Mouse (Mus musculus) C2C12 (cell line): ENCODE measurements around the gene Enthd1. TPM values are rescaled to one million over a fixed set of nuclear protein-coding genes. Genes with fewer than 3 reads are reported as not detected.

ENCODE experiments used
- H3K27me3 ChIP-seq: one replicate; pipeline ENCODE4 v1.6.1; 2011; ENCODE audit not compliant: control insufficient read depth, insufficient read depth, insufficient read length
- H3K36me3 ChIP-seq: one replicate; pipeline ENCODE4 v1.6.1; 2011; ENCODE audit not compliant: control insufficient read depth, insufficient read depth
- H3K4me3 ChIP-seq: one replicate; pipeline ENCODE4 v1.5.1; 2011; ENCODE audit warnings: mild to moderate bottlenecking, control low read depth; ENCODE audit not compliant: poor library complexity, insufficient read depth, severe bottlenecking
- H3K79me2 ChIP-seq: one replicate; pipeline ENCODE4 v1.6.1; 2011; ENCODE audit not compliant: control insufficient read depth, insufficient read depth
- H3K79me3 ChIP-seq: one replicate; pipeline ENCODE4 v1.6.1; 2011; ENCODE audit warnings: low read depth, control low read depth
- H3ac ChIP-seq: one replicate; pipeline ENCODE3; 2011; ENCODE audit warnings: low read depth; ENCODE audit not compliant: control insufficient read depth, insufficient read length
- CEBPB ChIP-seq: IDR thresholded peaks from one replicate; pipeline ENCODE4 v1.6.1; 2011; ENCODE audit warnings: low read depth, mild to moderate bottlenecking, control low read depth, moderate library complexity
- CTCF ChIP-seq: IDR thresholded peaks from one replicate; pipeline ENCODE4 v1.5.1; 2011; ENCODE audit not compliant: control insufficient read depth, insufficient read depth, insufficient read length
- FOSL1 ChIP-seq: IDR thresholded peaks from one replicate; pipeline ENCODE4 v1.8.0; 2011; ENCODE audit warnings: mild to moderate bottlenecking, low read length; ENCODE audit not compliant: poor library complexity, insufficient read depth, severe bottlenecking
- MAX ChIP-seq: IDR thresholded peaks from one replicate; pipeline ENCODE4 v1.6.1; 2011; ENCODE audit warnings: mild to moderate bottlenecking, control low read depth
- MYOD1 ChIP-seq: IDR thresholded peaks from one replicate; pipeline ENCODE4 v1.6.1; 2011; ENCODE audit warnings: low read depth; ENCODE audit not compliant: control insufficient read depth, insufficient read length
- MYOG ChIP-seq: IDR thresholded peaks from one replicate; pipeline ENCODE4 v1.6.1; 2011; ENCODE audit not compliant: control insufficient read depth, insufficient read length; ENCODE audit errors: extremely low read depth
- USF1 ChIP-seq: IDR thresholded peaks from one replicate; pipeline ENCODE4 v1.6.1; 2011; ENCODE audit warnings: low read depth, mild to moderate bottlenecking, control low read depth, moderate library complexity
- polyA plus RNA-seq: library from polyadenylated mRNA; unstranded; fragments of >200 nt; fragmentation: generic; extraction: Trizol; gene quantifications from one replicate; pipeline ENCODE4 v1.2.1, GENCODE M21; 2012; ENCODE audit warnings: missing spikeins

The Enthd1 gene
- polyA plus RNA-seq, 1 experiment, result 0.02 TPM

- Histone ChIP-seq H3K36me3 (no peaks in the 10 kb centered on the region), H3ac (no peak overlapping the region), H3K4me3 (no peak overlapping the region), H3K27me3 (peaks cover 3% of the 10 kb centered on the region), H3K79me2 (no peaks in the 10 kb centered on the region), H3K79me3 (no peaks in the 10 kb centered on the region)
- TF ChIP-seq CTCF, result no peak
Measured at GRCm38 (mm10) chr15:80454486-80454885, 110.5 kb downstream of the Enthd1 start.

- no peaks in the 10 kb centered on the region for H3K36me3 ChIP-seq
- no peak overlapping the region for H3K4me3 ChIP-seq
- TF ChIP-seq CTCF (no peak), MAX (no peak), MYOD1 (no peak), MYOG (no peak), FOSL1 (no peak), USF1 (no peak), CEBPB (no peak)
- H3K79me3 ChIP-seq, result no peaks in the 10 kb centered on the region
- no peaks in the 10 kb centered on the region for H3K79me2 ChIP-seq
- peaks cover 11% of the 10 kb centered on the region for H3K27me3 ChIP-seq
- H3ac ChIP-seq, result no peak overlapping the region
Measured at GRCm38 (mm10) chr15:80452425-80452824, 112.5 kb downstream of the Enthd1 start.

GRCm38 (mm10) chr15:80445956-80446687 lies 118.8 kb downstream of the Enthd1 start:
- peaks cover 25% of the 10 kb centered on the region for H3K27me3 ChIP-seq
- H3ac ChIP-seq, result no peak overlapping the region
- H3K36me3 ChIP-seq, result no peaks in the 10 kb centered on the region
- no peak for TF ChIP-seq FOSL1
- H3K79me2 ChIP-seq, result no peaks in the 10 kb centered on the region
- no peaks in the 10 kb centered on the region for H3K79me3 ChIP-seq
- no peak overlapping the region for H3K4me3 ChIP-seq

GRCm38 (mm10) chr15:80440195-80440594 lies 124.8 kb downstream of the Enthd1 start:
- Histone ChIP-seq H3K79me2 (no peaks in the 10 kb centered on the region), H3K4me3 (no peak overlapping the region), H3ac (no peak overlapping the region), H3K79me3 (no peaks in the 10 kb centered on the region), H3K36me3 (no peaks in the 10 kb centered on the region), H3K27me3 (peaks cover 28% of the 10 kb centered on the region)
- no peak for TF ChIP-seq MYOG
- TF ChIP-seq CEBPB, result no peak
- TF ChIP-seq CTCF, result no peak
- no peak for TF ChIP-seq FOSL1
- TF ChIP-seq USF1, result no peak
- no peak for TF ChIP-seq MAX
- no peak for TF ChIP-seq MYOD1

- Histone ChIP-seq H3ac (no peak overlapping the region), H3K4me3 (no peak overlapping the region), H3K27me3 (peaks cover 36% of the 10 kb centered on the region), H3K79me3 (no peaks in the 10 kb centered on the region), H3K79me2 (no peaks in the 10 kb centered on the region), H3K36me3 (no peaks in the 10 kb centered on the region)
- no peak for TF ChIP-seq MAX
- no peak for TF ChIP-seq MYOD1
- no peak for TF ChIP-seq CTCF
- no peak for TF ChIP-seq USF1
- no peak for TF ChIP-seq MYOG
- TF ChIP-seq FOSL1, result no peak
- no peak for TF ChIP-seq CEBPB
Measured at GRCm38 (mm10) chr15:80438423-80438822, 126.5 kb downstream of the Enthd1 start.

- H3ac ChIP-seq, result no peak overlapping the region
- H3K27me3 ChIP-seq, result peaks cover 41% of the 10 kb centered on the region
- no peaks in the 10 kb centered on the region for H3K79me2 ChIP-seq
- TF ChIP-seq USF1 (no peak), MYOD1 (no peak), MAX (no peak)
- no peaks in the 10 kb centered on the region for H3K79me3 ChIP-seq
- no peak overlapping the region for H3K4me3 ChIP-seq
- no peaks in the 10 kb centered on the region for H3K36me3 ChIP-seq
Measured at GRCm38 (mm10) chr15:80437996-80438395, 127.0 kb downstream of the Enthd1 start.
